Mouse (Mus musculus) lung, embryonic 14.5 days (tissue): ENCODE results near the gene Prepl. TPM values are rescaled to one million over a fixed set of nuclear protein-coding genes. Genes with fewer than 3 reads are reported as not detected.
A peak's percentile ranks its signal among the peaks of the same experiment; 100 is the strongest.

ENCODE experiments used
- ATAC-seq: fragments of 200-750 bp; cut with Nextera tagmentation; 2 replicates; pipeline ENCODE4 v1.8.0; 2017; ENCODE audit warnings: mild to moderate bottlenecking, moderate TSS enrichment, moderate library complexity; ENCODE audit not compliant: insufficient read depth
- DNase-seq: peaks from one replicate; pipeline ENCODE4 v3.0.0-alpha.2; 2015
- H3K27ac ChIP-seq: fragments of 300-500 bp; sonication (generic); 2 replicates; pipeline ENCODE4 v1.5.1; 2014; ENCODE audit warnings: low read depth, mild to moderate bottlenecking, moderate library complexity
- H3K27me3 ChIP-seq: fragments of 300-500 bp; sonication (generic); 2 replicates; pipeline ENCODE4 v1.6.1; 2014; ENCODE audit warnings: low read length, control low read depth; ENCODE audit not compliant: insufficient read depth
- H3K36me3 ChIP-seq: fragments of 300-500 bp; sonication (generic); 2 replicates; pipeline ENCODE4 v1.6.1; 2014; ENCODE audit warnings: control low read depth; ENCODE audit not compliant: insufficient read depth
- H3K4me1 ChIP-seq: fragments of 300-500 bp; sonication (generic); 2 replicates; pipeline ENCODE4 v1.6.1; 2014; ENCODE audit warnings: antibody characterized with exemption, control low read depth; ENCODE audit not compliant: insufficient read depth
- H3K4me2 ChIP-seq: fragments of 300-500 bp; sonication (generic); 2 replicates; pipeline ENCODE4 v1.6.1; 2014; ENCODE audit warnings: mild to moderate bottlenecking
- H3K4me3 ChIP-seq: fragments of 300-500 bp; sonication (generic); 2 replicates; pipeline ENCODE4 v1.5.1; 2014; ENCODE audit warnings: low read depth, low read length
- H3K9ac ChIP-seq: fragments of 300-500 bp; sonication (generic); 2 replicates; pipeline ENCODE4 v1.6.1; 2014
- H3K9me3 ChIP-seq: fragments of 300-500 bp; sonication (generic); 2 replicates; pipeline ENCODE4 v1.6.1; 2016; ENCODE audit warnings: low read depth, low read length, control low read depth
- CTCF ChIP-seq: IDR thresholded peaks from 2 replicates; pipeline ENCODE4 v1.5.1; 2016; ENCODE audit warnings: antibody characterized with exemption, low read depth
- WGBS: fragments of 180-500 bp; shearing (Covaris S2); extraction: QIAGEN DNeasy Blood & Tissue Kit; methylation state at CpG from one replicate; pipeline ENCODE4 v1.1.7; 2014; 5-methylcytosine and 5-hydroxymethylcytosine counted together
- polyA plus RNA-seq: library from polyadenylated mRNA; unstranded; fragments of >200 nt; fragmentation: Nextera tagmentation; extraction: Ambion mirVana; gene quantifications from 2 replicates; pipeline ENCODE4 v1.2.1, GENCODE M21; 2014

The Prepl gene
- polyA plus RNA-seq, 1 experiment from 2014 or later: 26.1 TPM

DNA sequence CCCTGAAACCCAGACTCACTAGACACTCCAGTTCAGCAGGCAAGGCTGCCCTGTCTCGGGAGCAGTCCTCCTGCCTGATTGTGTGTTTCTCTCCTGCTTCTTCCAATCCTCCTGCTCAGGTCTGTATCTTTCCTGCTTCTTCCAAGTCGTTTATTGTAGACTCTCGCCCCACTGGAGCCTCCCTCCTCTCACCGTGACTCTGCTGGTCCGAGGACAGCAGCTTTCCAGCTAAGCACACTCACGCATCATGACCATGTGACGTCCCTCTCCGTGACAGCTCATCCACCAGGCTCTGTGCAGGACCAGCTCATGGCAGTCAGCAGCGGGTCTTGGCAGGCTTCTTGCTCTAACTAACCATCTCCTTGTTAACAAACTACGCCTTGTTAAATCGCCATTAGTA is 56.0 kb downstream of the Prepl start:
- H3K9me3 ChIP-seq: no peaks in the 10 kb centered on the region
- H3K4me2 ChIP-seq: no peak overlapping the region
- peak; percentile 76; the same call in 1 of the 2 replicates for ATAC-seq
- H3K36me3 ChIP-seq: no peaks in the 10 kb centered on the region
- DNase-seq: peak; percentile 14
- H3K9ac ChIP-seq: no peak overlapping the region
- no peak overlapping the region for H3K4me3 ChIP-seq
- WGBS: 33% methylated on average over 11 of the region's 11 CpGs
- TF ChIP-seq CTCF: no peak
- no peaks in the 10 kb centered on the region for H3K27me3 ChIP-seq
- H3K4me1 ChIP-seq: no peaks in the 10 kb centered on the region
- no peak overlapping the region for H3K27ac ChIP-seq

DNA sequence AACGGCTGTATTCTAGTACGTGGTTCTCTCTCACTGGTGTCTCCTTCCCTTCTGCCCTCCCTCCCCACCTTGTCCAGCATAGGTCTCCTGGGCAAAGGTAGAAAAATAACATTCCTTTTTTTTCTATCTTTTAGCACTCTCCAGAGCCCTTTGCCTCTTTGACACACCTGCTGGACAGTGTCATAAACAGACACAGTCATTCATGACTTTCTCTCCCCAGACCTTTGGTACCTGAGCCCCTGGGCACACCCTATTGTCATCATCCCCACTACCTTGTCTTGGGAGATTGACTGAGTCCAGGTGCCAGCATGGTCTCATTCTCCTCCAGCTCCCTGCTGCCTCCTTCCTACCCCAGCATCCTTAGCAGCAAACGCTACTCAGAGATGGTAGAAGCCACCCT is 57.0 kb downstream of the Prepl start:
- 81% methylated on average over 3 of the region's 3 CpGs for WGBS
- Histone ChIP-seq H3K9ac (no peak overlapping the region), H3K27me3 (no peaks in the 10 kb centered on the region), H3K9me3 (no peaks in the 10 kb centered on the region), H3K4me1 (no peaks in the 10 kb centered on the region), H3K4me2 (no peak overlapping the region), H3K36me3 (no peaks in the 10 kb centered on the region), H3K4me3 (no peak overlapping the region), H3K27ac (no peak overlapping the region)
- no peak for DNase-seq
- no peak for TF ChIP-seq CTCF
- ATAC-seq: no peak

DNA sequence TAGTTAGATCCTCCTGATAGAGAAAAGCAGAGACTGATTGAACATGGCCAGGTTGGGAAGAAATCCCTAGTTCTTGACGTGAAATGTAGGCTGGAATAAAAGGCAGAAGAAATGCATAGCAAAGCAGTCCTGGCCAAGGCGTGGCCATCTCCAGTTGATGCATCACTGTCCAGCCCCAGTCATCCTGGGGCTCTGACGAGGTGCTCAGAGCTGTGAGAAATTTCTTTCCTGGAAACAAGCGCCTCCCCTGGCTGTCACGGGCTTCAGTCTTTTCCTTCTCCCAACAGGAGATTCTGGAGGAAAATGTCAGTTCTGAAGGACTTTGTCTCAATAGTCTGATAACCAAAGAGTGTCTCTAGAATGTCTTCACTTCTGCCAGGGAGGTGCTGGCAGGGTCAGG is 59.4 kb downstream of the Prepl start:
- Histone ChIP-seq H3K36me3 (no peaks in the 10 kb centered on the region), H3K27ac (no peak overlapping the region), H3K9ac (no peak overlapping the region), H3K9me3 (no peaks in the 10 kb centered on the region), H3K4me1 (no peaks in the 10 kb centered on the region), H3K4me2 (no peak overlapping the region), H3K4me3 (no peak overlapping the region), H3K27me3 (no peaks in the 10 kb centered on the region)
- 62% methylated on average over 5 of the region's 5 CpGs for WGBS
- no peak for TF ChIP-seq CTCF
- ATAC-seq: no peak
- DNase-seq: no peak

DNA sequence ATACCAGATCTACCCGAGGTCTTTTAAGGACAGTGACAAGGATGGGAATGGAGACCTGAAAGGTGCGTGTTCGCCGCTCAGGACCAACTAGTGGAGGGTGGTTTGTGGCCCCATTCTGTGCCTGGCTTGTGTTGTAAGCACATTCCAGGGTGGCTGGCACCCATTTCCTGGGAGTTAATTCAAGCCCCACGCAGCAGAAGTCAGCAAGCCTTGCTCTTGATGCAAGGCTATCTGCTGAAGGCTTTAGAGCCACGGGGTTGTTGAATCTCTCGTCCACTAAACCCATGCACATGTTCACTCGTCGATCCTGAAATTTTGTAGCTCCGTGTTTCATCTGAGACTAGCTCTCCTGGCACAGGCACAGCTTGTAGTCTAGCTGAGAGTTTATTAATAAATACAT is 61.2 kb downstream of the Prepl start:
- H3K4me2 ChIP-seq: no peak overlapping the region
- no peak overlapping the region for H3K27ac ChIP-seq
- no peaks in the 10 kb centered on the region for H3K9me3 ChIP-seq
- TF ChIP-seq CTCF: no peak
- ATAC-seq (no peak), DNase-seq (no peak)
- no peak overlapping the region for H3K4me3 ChIP-seq
- 89% methylated on average over 10 of the region's 10 CpGs for WGBS
- no peaks in the 10 kb centered on the region for H3K4me1 ChIP-seq
- no peaks in the 10 kb centered on the region for H3K27me3 ChIP-seq
- H3K36me3 ChIP-seq: no peaks in the 10 kb centered on the region
- no peak overlapping the region for H3K9ac ChIP-seq

DNA sequence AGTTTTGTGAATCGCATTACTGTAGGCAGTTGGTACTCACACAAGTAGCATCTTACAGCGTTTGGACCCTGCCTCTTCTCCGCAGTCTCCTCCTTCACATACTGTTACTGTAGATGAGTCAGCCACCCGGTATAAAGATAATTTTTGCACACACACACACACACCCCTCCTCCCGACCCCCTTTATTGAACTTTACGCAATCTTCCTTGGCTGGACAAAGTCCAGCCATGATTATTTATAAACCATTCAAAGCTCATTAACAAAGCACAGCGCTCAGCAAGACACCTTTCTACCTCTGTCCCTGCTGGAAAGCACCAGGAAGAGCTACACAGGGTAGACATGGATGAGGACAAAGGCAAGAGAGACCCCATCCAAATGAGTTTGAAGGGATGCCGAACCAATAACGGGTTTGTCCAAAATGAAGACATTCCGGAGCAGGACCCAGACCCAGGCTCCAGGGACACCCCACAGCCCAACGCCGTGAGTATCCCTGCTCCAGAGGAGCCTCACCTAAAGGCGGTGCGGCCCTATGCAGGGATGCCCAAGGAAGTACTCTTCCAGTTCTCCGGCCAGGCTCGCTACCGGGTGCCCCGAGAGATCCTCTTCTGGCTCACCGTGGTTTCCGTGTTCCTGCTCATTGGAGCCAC is 61.8 kb downstream of the Prepl start, which contains the start of gene Slc3a1:
Slc3a1 (plus strand) TSS at position 284 of the 647 bp plus-strand sequence.
- Histone ChIP-seq H3K27me3 (no peaks in the 10 kb centered on the region), H3K4me3 (no peak within 1 kb of the TSS), H3K9me3 (no peaks in the 10 kb centered on the region), H3K36me3 (no peaks in the 10 kb centered on the region), H3K9ac (no peak within 1 kb of the TSS), H3K4me2 (no peak within 1 kb of the TSS), H3K27ac (no peak within 1 kb of the TSS), H3K4me1 (no peaks in the 10 kb centered on the region)
- 85% methylated on average over 20 of the region's 20 CpGs for WGBS
- ATAC-seq (no peak), DNase-seq (no peak)
- no peak for TF ChIP-seq CTCF

DNA sequence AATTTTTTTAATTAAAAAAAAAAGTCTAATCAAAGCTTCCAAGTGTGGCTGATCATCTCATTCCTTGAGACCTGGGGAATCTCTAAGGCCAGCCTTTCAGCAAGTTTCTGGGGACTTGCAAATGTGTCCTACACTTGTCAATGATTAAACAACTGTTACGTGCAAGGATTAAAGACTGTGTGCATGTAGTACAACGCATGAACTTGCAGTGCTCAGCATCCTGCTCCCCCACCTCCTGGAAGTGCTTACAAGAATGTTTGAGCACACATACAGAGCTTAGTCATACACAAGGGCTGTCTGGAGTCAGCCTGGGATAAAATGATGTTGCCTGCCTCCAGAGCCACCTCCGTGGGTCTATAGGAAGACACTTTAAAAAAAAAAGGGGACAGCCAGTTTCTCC is 62.8 kb downstream of the Prepl start:
- H3K36me3 ChIP-seq: no peaks in the 10 kb centered on the region
- H3K27me3 ChIP-seq: no peaks in the 10 kb centered on the region
- ATAC-seq: no peak
- no peak overlapping the region for H3K4me3 ChIP-seq
- WGBS: 56% methylated on average over 3 of the region's 3 CpGs
- TF ChIP-seq CTCF: no peak
- DNase-seq: no peak
- no peak overlapping the region for H3K9ac ChIP-seq
- no peak overlapping the region for H3K4me2 ChIP-seq
- no peaks in the 10 kb centered on the region for H3K4me1 ChIP-seq
- H3K9me3 ChIP-seq: no peaks in the 10 kb centered on the region
- H3K27ac ChIP-seq: no peak overlapping the region

DNA sequence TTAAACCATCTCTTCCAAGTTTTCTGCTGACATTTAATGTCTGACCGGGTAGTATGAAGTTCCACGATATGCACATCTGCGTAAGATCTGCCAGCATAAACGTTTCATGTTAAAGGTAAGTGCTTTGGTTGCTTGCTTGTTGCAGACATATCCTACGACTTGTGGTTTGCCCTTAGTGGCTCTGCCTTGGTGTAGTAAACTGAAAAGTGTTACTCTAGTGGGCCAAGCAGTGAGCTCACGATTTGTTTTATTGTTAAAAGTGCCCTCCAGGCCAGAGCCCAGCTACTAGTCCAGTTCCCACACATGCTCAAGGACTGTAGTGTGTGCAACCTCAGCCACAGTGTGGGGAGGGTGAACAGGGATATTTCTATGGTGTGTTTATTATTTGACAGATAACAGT is 63.6 kb downstream of the Prepl start:
- Histone ChIP-seq H3K4me1 (no peaks in the 10 kb centered on the region), H3K4me2 (no peak overlapping the region), H3K36me3 (no peaks in the 10 kb centered on the region), H3K9ac (no peak overlapping the region), H3K4me3 (no peak overlapping the region), H3K27me3 (no peaks in the 10 kb centered on the region), H3K27ac (no peak overlapping the region), H3K9me3 (no peaks in the 10 kb centered on the region)
- DNase-seq (no peak), ATAC-seq (no peak)
- no peak for TF ChIP-seq CTCF
- WGBS: 75% methylated on average over 6 of the region's 6 CpGs
